Mouse (Mus musculus) embryonic facial prominence, embryonic 10.5 days (tissue): ENCODE measurements around the gene Trove2. TPM values are rescaled to one million over a fixed set of nuclear protein-coding genes. Genes with fewer than 3 reads are reported as not detected.

Source experiments
- polyA plus RNA-seq: library from polyadenylated mRNA; unstranded; fragments of >200 nt; fragmentation: Nextera tagmentation; extraction: Ambion mirVana; gene quantifications from 2 replicates; pipeline ENCODE4 v1.2.1, GENCODE M21; 2016

The Trove2 gene
- polyA plus RNA-seq, 1 experiment from 2014 or later, result 31.6 TPM

Other genes starting within 250 kb of the Trove2 start
- gene B3galt2, start 136.4 kb downstream of the Trove2 start, polyA plus RNA-seq, result 0.29 and 0.36 TPM in 2 replicates
- 29.0 and 32.8 TPM in 2 replicates for gene Cdc73, start 74.2 kb downstream of the Trove2 start, polyA plus RNA-seq
- 79.3 and 79.7 TPM in 2 replicates for gene Glrx2, start 60.7 kb downstream of the Trove2 start, polyA plus RNA-seq
- 118 and 122 TPM in 2 replicates for gene Uchl5, start 204 bp upstream of the Trove2 start, polyA plus RNA-seq
- 33.5 and 38.3 TPM in 2 replicates for gene Rgs2, start 227.1 kb upstream of the Trove2 start, polyA plus RNA-seq